Mouse (Mus musculus) CH12.LX (cell line): ENCODE measurements around the gene Fam69a. TPM values are rescaled to one million over a fixed set of nuclear protein-coding genes. Genes with fewer than 3 reads are reported as not detected.
A peak's percentile ranks its signal among the peaks of the same experiment; 100 is the strongest.

Experiments
- DNase-seq: peaks from one replicate; pipeline ENCODE4 v3.0.0-alpha.2; 2013; ENCODE audit errors: extremely low read depth
- H3K27ac ChIP-seq: 2 replicates; pipeline ENCODE4 v1.5.1; 2012; ENCODE audit warnings: low read depth, mild to moderate bottlenecking, control low read depth, moderate library complexity; ENCODE audit not compliant: insufficient read depth
- H3K27me3 ChIP-seq: replicated peaks from 2 replicates; pipeline ENCODE3; 2012; ENCODE audit warnings: inconsistent platforms
- H3K36me3 ChIP-seq, 2 experiments: replicated peaks in 1 of 2; 2 replicates each; pipeline versions ENCODE3 to v1.6.1; 2012; ENCODE audit warnings: inconsistent platforms in 1 of 2, low read length in 1 of 2, mild to moderate bottlenecking in 1 of 2, mixed read lengths in 1 of 2, moderate library complexity in 1 of 2; ENCODE audit not compliant: control insufficient read depth in 1 of 2, insufficient read depth in 1 of 2
- H3K4me1 ChIP-seq, 2 experiments: 2 replicates each; pipeline ENCODE4 v1.6.1; 2012; ENCODE audit warnings: inconsistent platforms in 1 of 2, moderate library complexity in 1 of 2; ENCODE audit not compliant: insufficient read depth in 2 of 2, control insufficient read depth in 1 of 2
- H3K4me2 ChIP-seq: 2 replicates; pipeline ENCODE4 v1.6.1; 2012; ENCODE audit warnings: low read depth, mild to moderate bottlenecking, control low read depth; ENCODE audit not compliant: poor library complexity, insufficient read depth, severe bottlenecking
- H3K4me3 ChIP-seq, 3 experiments: fragments of 150-350 bp in 1 of 3; sonication (generic) in 1 of 3; replicated peaks in 1 of 3; 2 replicates each; pipeline versions ENCODE3 to v1.5.1; 2011 to 2012; ENCODE audit warnings: low read depth in 2 of 3, low read length in 2 of 3, mild to moderate bottlenecking in 2 of 3, moderate library complexity in 2 of 3, control low read depth in 1 of 3, improper control_type of control experiment in 1 of 3, inconsistent platforms in 1 of 3, mixed read lengths in 1 of 3; ENCODE audit not compliant: poor library complexity in 1 of 3
- H3K79me2 ChIP-seq: replicated peaks from 2 replicates; pipeline ENCODE4 v1.6.1; 2012; ENCODE audit warnings: mild to moderate bottlenecking, moderate library complexity; ENCODE audit not compliant: control insufficient read depth, poor library complexity, insufficient read depth, severe bottlenecking; ENCODE audit errors: extremely low read depth
- H3K9ac ChIP-seq: 2 replicates; pipeline ENCODE4 v1.6.1; 2012; ENCODE audit warnings: low read depth, mild to moderate bottlenecking, control low read depth, moderate library complexity; ENCODE audit not compliant: insufficient read depth
- H3K9me3 ChIP-seq: replicated peaks from 2 replicates; pipeline ENCODE3; 2012; ENCODE audit warnings: low read length, inconsistent platforms, mixed read lengths
- BHLHE40 ChIP-seq: IDR thresholded peaks from 2 replicates; pipeline ENCODE4 v1.6.1; 2011; ENCODE audit warnings: mild to moderate bottlenecking, low read depth, low read length, improper control_type of control experiment
- ELF1 ChIP-seq: IDR thresholded peaks from 2 replicates; pipeline ENCODE4 v1.6.1; 2014; ENCODE audit warnings: low read depth, mild to moderate bottlenecking, inconsistent platforms, low read length, improper control_type of control experiment
- EP300 ChIP-seq: IDR thresholded peaks from 2 replicates; pipeline ENCODE4 v1.6.1; 2011; ENCODE audit warnings: low read length, improper control_type of control experiment
- ETS1 ChIP-seq: conservative IDR thresholded peaks from 2 replicates; pipeline ENCODE4 v1.6.1; 2012; ENCODE audit warnings: low read depth, mild to moderate bottlenecking, inconsistent platforms, low read length, improper control_type of control experiment, moderate library complexity
- HCFC1 ChIP-seq: IDR thresholded peaks from 2 replicates; pipeline ENCODE4 v1.6.1; 2012; ENCODE audit warnings: low read depth, mild to moderate bottlenecking, inconsistent platforms, low read length, improper control_type of control experiment
- IRF4 ChIP-seq: IDR thresholded peaks from 2 replicates; pipeline ENCODE4 v1.6.1; 2014; ENCODE audit warnings: low read depth, mild to moderate bottlenecking, inconsistent platforms, low read length, improper control_type of control experiment
- JUN ChIP-seq: IDR thresholded peaks from 2 replicates; pipeline ENCODE4 v1.6.1; 2011; ENCODE audit warnings: low read depth, mild to moderate bottlenecking, low read length, improper control_type of control experiment, moderate library complexity; ENCODE audit not compliant: insufficient read depth
- KAT2A ChIP-seq: IDR thresholded peaks from 2 replicates; pipeline ENCODE4 v1.6.1; 2012; ENCODE audit warnings: low read length, improper control_type of control experiment, inconsistent platforms; ENCODE audit not compliant: insufficient replicate concordance
- MAX ChIP-seq: IDR thresholded peaks from 2 replicates; pipeline ENCODE4 v1.6.1; 2011; ENCODE audit warnings: low read length, improper control_type of control experiment
- MAZ ChIP-seq: IDR thresholded peaks from 2 replicates; pipeline ENCODE4 v1.6.1; 2012; ENCODE audit warnings: low read depth, mild to moderate bottlenecking, inconsistent platforms, low read length, improper control_type of control experiment, moderate library complexity
- MEF2A ChIP-seq: IDR thresholded peaks from 2 replicates; pipeline ENCODE4 v1.6.1; 2014; ENCODE audit warnings: low read depth, mild to moderate bottlenecking, inconsistent platforms, low read length, improper control_type of control experiment, borderline replicate concordance
- MXI1 ChIP-seq: IDR thresholded peaks from 2 replicates; pipeline ENCODE4 v1.6.1; 2011; ENCODE audit warnings: mild to moderate bottlenecking, low read depth, low read length, improper control_type of control experiment
- MYC ChIP-seq: IDR thresholded peaks from 2 replicates; pipeline ENCODE4 v1.6.1; 2011; ENCODE audit warnings: low read depth, mild to moderate bottlenecking, improper control_type of control experiment, low read length
- NELFE ChIP-seq: IDR thresholded peaks from 2 replicates; pipeline ENCODE4 v1.6.1; 2011; ENCODE audit warnings: low read depth, low read length, improper control_type of control experiment
- NRF1 ChIP-seq: IDR thresholded peaks from 2 replicates; pipeline ENCODE4 v1.6.1; 2014; ENCODE audit warnings: low read depth, mild to moderate bottlenecking, inconsistent platforms, low read length, improper control_type of control experiment, moderate library complexity
- PAX5 ChIP-seq: IDR thresholded peaks from 2 replicates; pipeline ENCODE4 v1.6.1; 2012; ENCODE audit warnings: low read length, inconsistent platforms, mixed read lengths
- POLR2A ChIP-seq: IDR thresholded peaks from 2 replicates; pipeline ENCODE4 v1.6.1; 2011; ENCODE audit warnings: low read depth, mild to moderate bottlenecking, improper control_type of control experiment, low read length
- POLR2AphosphoS2 ChIP-seq: IDR thresholded peaks from 2 replicates; pipeline ENCODE4 v1.6.1; 2011; ENCODE audit warnings: low read depth, low read length, improper control_type of control experiment
- RAD21 ChIP-seq: IDR thresholded peaks from 2 replicates; pipeline ENCODE4 v1.6.1; 2011; ENCODE audit warnings: low read depth, mild to moderate bottlenecking, low read length, improper control_type of control experiment, moderate library complexity
- SIN3A ChIP-seq: IDR thresholded peaks from 2 replicates; pipeline ENCODE4 v1.6.1; 2012; ENCODE audit warnings: low read length, improper control_type of control experiment, inconsistent platforms
- SMC3 ChIP-seq: IDR thresholded peaks from 2 replicates; pipeline ENCODE4 v1.6.1; 2011; ENCODE audit warnings: low read depth, low read length, improper control_type of control experiment
- TCF12 ChIP-seq: IDR thresholded peaks from 2 replicates; pipeline ENCODE4 v1.6.1; 2014; ENCODE audit warnings: low read depth, mild to moderate bottlenecking, inconsistent platforms, low read length, improper control_type of control experiment
- UBTF ChIP-seq: IDR thresholded peaks from 2 replicates; pipeline ENCODE4 v1.6.1; 2012; ENCODE audit warnings: low read depth, mild to moderate bottlenecking, inconsistent platforms, low read length, improper control_type of control experiment, moderate library complexity
- USF2 ChIP-seq: conservative IDR thresholded peaks from 2 replicates; pipeline ENCODE4 v1.6.1; 2011; ENCODE audit warnings: low read depth, low read length, improper control_type of control experiment
- ZC3H11A ChIP-seq: IDR thresholded peaks from 2 replicates; pipeline ENCODE4 v1.6.1; 2012; ENCODE audit warnings: low read depth, mild to moderate bottlenecking, inconsistent platforms, low read length, improper control_type of control experiment
- ZMIZ1 ChIP-seq: IDR thresholded peaks from 2 replicates; pipeline ENCODE4 v1.6.1; 2012; ENCODE audit warnings: low read depth, mild to moderate bottlenecking, inconsistent platforms, low read length, improper control_type of control experiment
- ZNF384 ChIP-seq: IDR thresholded peaks from 2 replicates; pipeline ENCODE4 v1.6.1; 2012; ENCODE audit warnings: low read depth, low read length, improper control_type of control experiment, inconsistent platforms
- dilution Hi-C: fragments of 300-500 bp; cut with MboI; formaldehyde crosslinking; loops from 2 replicates; pipeline ENCODE4 v1.14.3; 2020; ENCODE audit warnings: low sequenced_read_pairs; ENCODE audit not compliant: extremely low pct_unique_long_range_greater_than_20kb, extremely low pct_ligation_motif_present
- in situ Hi-C: fragments of 300-500 bp; cut with MboI; formaldehyde crosslinking; loops from 3 replicates; pipeline ENCODE4 v1.14.3; 2019; ENCODE audit warnings: low sequenced_read_pairs, low pct_ligation_motif_present, low pct_unique_long_range_greater_than_20kb, mixed read lengths
- polyA plus RNA-seq: library from polyadenylated mRNA; unstranded; fragments of >175 nt; gene quantifications from 2 replicates; pipeline ENCODE4 v1.2.1, GENCODE M21; 2012; ENCODE audit warnings: low read depth; ENCODE audit not compliant: insufficient read length
- total RNA-seq, 2 experiments: library from RNA; depleted of rRNA; stranded (reverse); fragments of 300-350 nt in 1 of 2; fragments of >200 nt in 1 of 2; gene quantifications; 2 replicates each; pipeline ENCODE4 v1.2.3; 2012 to 2014

Fam69a gene
- total and polyA plus RNA-seq, 3 experiments = 4.2 to 14.2 (median 6.5) TPM

- DNase-seq = no peak
- H3K36me3 ChIP-seq = no peaks in the 10 kb centered on the region
These were observed 113.6 kb downstream of the Fam69a start for GRCm38 (mm10) chr5:107873330-107873729.

DNA sequence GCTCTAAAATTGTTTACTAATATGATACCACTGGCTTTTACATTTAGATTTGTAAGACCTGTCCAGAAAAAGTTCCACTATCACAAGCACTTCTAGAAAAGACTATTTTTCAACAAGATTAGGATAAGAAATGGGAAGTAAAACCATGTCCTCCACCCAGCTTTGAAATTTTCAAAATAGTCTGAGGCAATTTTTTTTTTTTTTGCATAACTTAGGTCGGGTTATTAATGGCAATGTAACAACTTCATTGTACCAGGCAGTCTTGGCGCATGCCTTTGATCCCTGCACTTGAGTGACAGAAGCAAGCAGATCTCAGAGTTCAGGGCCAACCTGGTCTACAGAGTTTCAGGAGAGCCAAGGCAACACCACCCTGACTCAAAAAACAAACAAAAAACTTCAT lies 117.2 kb downstream of the Fam69a start:
- Histone ChIP-seq H3K36me3 (no peaks in the 10 kb centered on the region), H3K79me2 (peaks cover 9% of the 10 kb centered on the region), H3K4me1 (peaks cover 3 to 30% of the 10 kb centered on the region in 2 experiments; a peak in 3 of 4 replicates), H3K4me2 (no peak overlapping the region), H3K9ac (no peak overlapping the region), H3K4me3 (no peak overlapping the region), H3K27me3 (peaks cover 9% of the 10 kb centered on the region), H3K9me3 (no peaks in the 10 kb centered on the region), H3K27ac (no peak overlapping the region)
- DNase-seq = no peak
- in situ Hi-C loops (no loop called here), dilution Hi-C loops (no loop called here)
- TF ChIP-seq SIN3A (no peak), PAX5 (no peak), ELF1 (no peak), MAZ (no peak), POLR2A (no peak), IRF4 (0 out of 2 replicates have a peak, but pooled peaks have one; percentile 35), POLR2AphosphoS2 (no peak), ETS1 (no peak), BHLHE40 (no peak), UBTF (no peak), JUN (no peak), MXI1 (no peak), EP300 (0 out of 2 replicates have a peak, but pooled peaks have one; percentile 20), ZNF384 (peak; percentile 65), NELFE (no peak), ZMIZ1 (no peak), KAT2A (no peak), RAD21 (no peak), MAX (no peak), MEF2A (no peak; the same call in 1 of the 2 replicates), MYC (no peak)

More at GRCm38 (mm10) chr5:107873330-107873729, 113.6 kb downstream of the Fam69a start:
- H3K9ac ChIP-seq = no peak overlapping the region
- H3K79me2 ChIP-seq = no peaks in the 10 kb centered on the region
- no peak overlapping the region for H3K4me2 ChIP-seq
- peaks cover 9% of the 10 kb centered on the region for H3K27me3 ChIP-seq
- in situ Hi-C loops = no loop called here
- H3K27ac ChIP-seq = no peak overlapping the region
- H3K9me3 ChIP-seq = no peaks in the 10 kb centered on the region
- H3K4me1 ChIP-seq = peaks cover 0 to 17% of the 10 kb centered on the region in 2 experiments; a peak in 2 of 4 replicates
- dilution Hi-C loops = no loop called here
- TF ChIP-seq MYC = no peak
- no peak for TF ChIP-seq MXI1
- TF ChIP-seq HCFC1 = no peak
- no peak for TF ChIP-seq SMC3
- TF ChIP-seq NRF1 = no peak
- no peak for TF ChIP-seq ZC3H11A
- TF ChIP-seq EP300 = no peak
- TF ChIP-seq ELF1 = no peak
- no peak for TF ChIP-seq TCF12
- TF ChIP-seq KAT2A = no peak
- TF ChIP-seq USF2 = no peak
- TF ChIP-seq PAX5 = no peak
- H3K4me3 ChIP-seq = no peak overlapping the region
